ENCODE assay signal across 8 mouse cellular contexts in the genomic region with DNA sequence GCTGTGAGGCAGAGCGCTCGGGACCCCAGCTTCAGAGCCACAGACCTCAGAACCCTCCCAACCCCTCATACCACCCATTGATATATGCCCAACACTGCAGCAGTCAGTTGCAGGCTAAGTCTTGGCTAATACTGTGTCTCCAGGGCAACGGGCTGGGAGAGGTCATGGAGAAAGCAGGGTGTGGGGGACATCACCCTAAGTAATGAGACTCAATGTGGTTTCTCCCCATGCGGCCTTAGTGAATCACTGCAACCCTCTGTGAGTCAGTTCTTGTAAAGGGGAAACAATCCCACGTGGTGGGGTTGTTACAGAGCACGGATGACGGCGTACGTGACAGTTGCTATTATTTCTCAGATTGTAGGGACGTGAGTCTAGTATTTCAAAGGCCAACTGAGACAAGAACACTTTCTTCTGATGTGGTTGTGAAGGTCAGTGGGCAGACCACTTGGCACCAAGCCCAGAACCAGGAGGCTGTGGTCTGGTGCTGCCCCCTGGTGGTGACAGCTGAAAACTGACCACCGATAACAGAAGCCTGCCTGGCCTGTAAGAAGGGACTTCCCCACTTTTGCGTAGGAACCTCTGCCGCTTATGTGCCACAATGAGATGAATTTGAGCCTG. TPM values are rescaled to one million over a fixed set of nuclear protein-coding genes. Genes with fewer than 3 reads are reported as not detected.
A peak's percentile ranks its signal among the peaks of the same experiment; 100 is the strongest.
DNase-seq lines count a peak whose midpoint lies in the region; ATAC-seq and TF ChIP-seq lines count a peak whose summit lies in the region.

No protein-coding gene starts in this region.

- TF ChIP-seq POLR2A in cerebellum, adult 2 months (IDR thresholded peaks at IDR 0.05; ENCODE audit: borderline replicate concordance, insufficient read depth, low read length), result no peak

- peak; percentile 91 for TF ChIP-seq CTCF in cerebellum, adult 2 months (IDR thresholded peaks at IDR 0.05; ENCODE audit: borderline replicate concordance, insufficient read depth, low read depth, low read length)

- peaks cover 64% of the 10 kb centered on the region for H3K79me2 ChIP-seq in macrophage (ENCODE audit: inconsistent target)

- no peak overlapping the region for H3K9ac ChIP-seq in hindbrain, embryonic 12.5 days

- 0 out of 2 replicates have a peak, but pooled peaks cover 2% of the 10 kb centered on the region for H3K36me3 ChIP-seq in hindbrain, embryonic 12.5 days
- H3K36me3 ChIP-seq in macrophage (ENCODE audit: inconsistent target), result peaks cover 50% of the 10 kb centered on the region

- no peak overlapping the region for H3K4me2 ChIP-seq in hindbrain, embryonic 12.5 days (replicated peaks)

- no peaks in the 10 kb centered on the region for H3K9me3 ChIP-seq in hindbrain, embryonic 12.5 days (replicated peaks)

- H3K4me1 ChIP-seq in cerebellum, adult 2 months (ENCODE audit: control insufficient read depth, insufficient read depth, low read length), result peaks cover 10% of the 10 kb centered on the region
- peaks cover 9% of the 10 kb centered on the region for H3K4me1 ChIP-seq in hindbrain, embryonic 12.5 days

- 30% methylated on average over 13 of the region's 13 CpGs for WGBS in cerebellum, adult 2 months
- 34% methylated on average over 13 of the region's 13 CpGs for WGBS in hindbrain, embryonic 12.5 days
- 17% methylated on average over 13 of the region's 13 CpGs for WGBS in macrophage (ENCODE audit: missing documents)

- DNase-seq in Muller cell, postnatal 12 days (ENCODE audit: inconsistent ontology term), result peak; percentile 93
- DNase-seq in cerebellum, adult 2 months, result peak; percentile 70 to 83
- DNase-seq in forelimb bud, embryonic 11.5 days (ENCODE audit: low read depth, low spot score), result peak; percentile 73
- DNase-seq in layer of hippocampus, postnatal 14 days (ENCODE audit: low spot score in 2 of 2), result peak; percentile 82 to 86
- peak; percentile 65 for DNase-seq in retina, postnatal 7 days (ENCODE audit: low read depth, low spot score)
- peak; percentile 79 for DNase-seq in urinary bladder, postnatal 14 days (ENCODE audit: low spot score)

- ATAC-seq in hindbrain, embryonic 12.5 days (ENCODE audit: low FRiP score), result peak; percentile 51

- no peak overlapping the region for H3K4me3 ChIP-seq in cerebellum, adult 2 months (replicated peaks; ENCODE audit: insufficient read depth, low read depth, low read length)
- H3K4me3 ChIP-seq in hindbrain, embryonic 12.5 days, result no peak overlapping the region
- no peak overlapping the region for H3K4me3 ChIP-seq in macrophage (ENCODE audit: inconsistent target)

- H3K27me3 ChIP-seq in cerebellum, adult 2 months (ENCODE audit: control insufficient read depth, insufficient read depth, low read length), result no peaks in the 10 kb centered on the region
- peaks cover 5% of the 10 kb centered on the region; the same call in 1 of the 2 replicates for H3K27me3 ChIP-seq in hindbrain, embryonic 12.5 days

- no peak overlapping the region for H3K27ac ChIP-seq in cerebellum, adult 2 months (ENCODE audit: insufficient read depth, low read length)
- no peak overlapping the region for H3K27ac ChIP-seq in hindbrain, embryonic 12.5 days
- peak overlapping the region; percentile 76 for H3K27ac ChIP-seq in macrophage

RNA-seq across cellular contexts. Expression of a gene that starts 10.3 kb away (rescaled TPM):
- polyA plus RNA-seq in cerebellum, adult 2 months (2012; rRNA removed), result 53.3 and 57.1 TPM in 2 replicates
- 34.8 and 36.8 TPM in 2 replicates for polyA plus RNA-seq in hindbrain, embryonic 12.5 days (2016; fragmentation: Nextera tagmentation; extraction: Ambion mirVana)
- total RNA-seq in layer of hippocampus, postnatal 14 days (2021), result 10 to 100 TPM; 17.1 to 18.4 TPM
- total RNA-seq in macrophage (2018; cell fraction: chromatin; rRNA removed), result 100 to 1,000 TPM in 16 of 26 experiments, 10 to 100 TPM in 10; 39.0 to 263 (median 106) TPM
- total RNA-seq in macrophage (2018; cell fraction: cytosol; rRNA removed), result 100 to 1,000 TPM in 24 of 26 experiments, 10 to 100 TPM in 2; 89.0 to 237 (median 139) TPM
- 100 to 1,000 TPM in 13 of 26 experiments, 10 to 100 TPM in 13; 48.7 to 301 (median 97.5) TPM for total RNA-seq in macrophage (2018; cell fraction: nucleus; rRNA removed)
- 133 to 174 TPM (median 144 TPM) in 3 replicates for polyA plus RNA-seq in macrophage (2018)

RNA-seq across cellular contexts. Expression of a gene that starts 18.2 kb away (rescaled TPM):
- 87.5 and 91.1 TPM in 2 replicates for polyA plus RNA-seq in cerebellum, adult 2 months (2012; rRNA removed)
- 26.5 and 28.1 TPM in 2 replicates for polyA plus RNA-seq in hindbrain, embryonic 12.5 days (2016; fragmentation: Nextera tagmentation; extraction: Ambion mirVana)
- 10 to 100 TPM; 24.4 to 26.4 TPM for total RNA-seq in layer of hippocampus, postnatal 14 days (2021)
- total RNA-seq in macrophage (2018; cell fraction: chromatin; rRNA removed), result 100 to 1,000 TPM in 15 of 26 experiments, 10 to 100 TPM in 11; 30.0 to 203 (median 120) TPM
- total RNA-seq in macrophage (2018; cell fraction: cytosol; rRNA removed), result 100 to 1,000 TPM; 384 to 615 (median 485) TPM
- 100 to 1,000 TPM in 25 of 26 experiments, 10 to 100 TPM in 1; 70.1 to 330 (median 238) TPM for total RNA-seq in macrophage (2018; cell fraction: nucleus; rRNA removed)
- 275 to 508 TPM (median 332 TPM) in 3 replicates for polyA plus RNA-seq in macrophage (2018)

RNA-seq across cellular contexts. Expression of a gene that starts 43.0 kb away (rescaled TPM):
- polyA plus RNA-seq in cerebellum, adult 2 months (2012; rRNA removed), result 1.1 and 1.2 TPM in 2 replicates
- polyA plus RNA-seq in hindbrain, embryonic 12.5 days (2016; fragmentation: Nextera tagmentation; extraction: Ambion mirVana), result 0.47 and 0.96 TPM in 2 replicates
- 1 to 10 TPM; 2.6 to 3.7 TPM for total RNA-seq in layer of hippocampus, postnatal 14 days (2021)
- total RNA-seq in macrophage (2018; cell fraction: chromatin; rRNA removed), result 10 to 100 TPM in 13 of 26 experiments, 1 to 10 TPM in 13; 1.5 to 48.4 (median 10.7) TPM
- 10 to 100 TPM; 10.5 to 38.8 (median 20.5) TPM for total RNA-seq in macrophage (2018; cell fraction: cytosol; rRNA removed)
- 10 to 100 TPM in 15 of 26 experiments, 1 to 10 TPM in 11; 3.7 to 42.9 (median 10.8) TPM for total RNA-seq in macrophage (2018; cell fraction: nucleus; rRNA removed)
- 17.9 to 41.2 TPM (median 39.0 TPM) in 3 replicates for polyA plus RNA-seq in macrophage (2018)

RNA-seq across cellular contexts. Expression of a gene that starts 57.7 kb away (rescaled TPM):
- polyA plus RNA-seq in cerebellum, adult 2 months (2012; rRNA removed), result 73.2 and 78.3 TPM in 2 replicates
- polyA plus RNA-seq in hindbrain, embryonic 12.5 days (2016; fragmentation: Nextera tagmentation; extraction: Ambion mirVana), result 16.0 and 16.2 TPM in 2 replicates
- 10 to 100 TPM; 91.9 to 99.8 TPM for total RNA-seq in layer of hippocampus, postnatal 14 days (2021)
- total RNA-seq in macrophage (2018; cell fraction: chromatin; rRNA removed), result 1 to 10 TPM in 14 of 26 experiments, under 1 TPM in 5, not detected in 7; 0.12 to 6.5 (median 3.8) TPM
- under 1 TPM in 16 of 26 experiments, not detected in 10; under 0.01 to 0.81 (median 0.47) TPM for total RNA-seq in macrophage (2018; cell fraction: cytosol; rRNA removed)
- 1 to 10 TPM in 11 of 26 experiments, under 1 TPM in 4, not detected in 11; 0.08 to 5.1 (median 1.9) TPM for total RNA-seq in macrophage (2018; cell fraction: nucleus; rRNA removed)
- not detected in 3 replicates for polyA plus RNA-seq in macrophage (2018)
